Mouse (Mus musculus) thymus, postnatal 10 days (tissue): ENCODE data around the gene Galnt7.

Source experiments
- DNase-seq, 2 experiments: peaks; one replicate each; pipeline ENCODE4 v3.0.0; 2021; ENCODE audit warnings: low spot score in 2 of 2

The Galnt7 gene

GRCm38 (mm10) chr8:57585128-57585442 lies 67.7 kb downstream of the Galnt7 start:
- no peak for DNase-seq

GRCm38 (mm10) chr8:57584416-57585127 lies 68.3 kb downstream of the Galnt7 start:
- no peak for DNase-seq

GRCm38 (mm10) chr8:57579845-57580244 lies 73.0 kb downstream of the Galnt7 start:
- DNase-seq: peak; percentile 83 to 91

- DNase-seq: no peak
Observed at GRCm38 (mm10) chr8:57577301-57577700, 75.5 kb downstream of the Galnt7 start.

GRCm38 (mm10) chr8:57576238-57576637 lies 76.6 kb downstream of the Galnt7 start:
- DNase-seq: peak in 1 of 2 experiments; percentile 45

GRCm38 (mm10) chr8:57575336-57575735 lies 77.5 kb downstream of the Galnt7 start:
- DNase-seq: peak; percentile 58 to 63

- DNase-seq: peak; percentile 67 to 88
Observed at GRCm38 (mm10) chr8:57574398-57574797, 78.4 kb downstream of the Galnt7 start.

GRCm38 (mm10) chr8:57573844-57574243 lies 79.0 kb downstream of the Galnt7 start:
- no peak for DNase-seq

GRCm38 (mm10) chr8:57569886-57570285 lies 82.9 kb downstream of the Galnt7 start:
- DNase-seq: no peak

GRCm38 (mm10) chr8:57569400-57569795 lies 83.4 kb downstream of the Galnt7 start:
- DNase-seq: no peak

- no peak for DNase-seq
Observed at GRCm38 (mm10) chr8:57568633-57569399, 84.0 kb downstream of the Galnt7 start.

- no peak for DNase-seq
Observed at GRCm38 (mm10) chr8:57567998-57568397, 84.8 kb downstream of the Galnt7 start.

- DNase-seq: no peak
Observed at GRCm38 (mm10) chr8:57565039-57565438, 87.8 kb downstream of the Galnt7 start.

GRCm38 (mm10) chr8:57563726-57564125 lies 89.1 kb downstream of the Galnt7 start:
- no peak for DNase-seq

- DNase-seq: no peak
Observed at GRCm38 (mm10) chr8:57562741-57563140, 90.1 kb downstream of the Galnt7 start.

GRCm38 (mm10) chr8:57560926-57561325 lies 91.9 kb downstream of the Galnt7 start:
- DNase-seq: no peak

- DNase-seq: no peak
Observed at GRCm38 (mm10) chr8:57552102-57553032, 100.5 kb downstream of the Galnt7 start.

- no peak for DNase-seq
Observed at GRCm38 (mm10) chr8:57547581-57547980, 105.3 kb downstream of the Galnt7 start.

- DNase-seq: no peak
Observed at GRCm38 (mm10) chr8:57546834-57547233, 106.0 kb downstream of the Galnt7 start.

- no peak for DNase-seq
Observed at GRCm38 (mm10) chr8:57546401-57546800, 106.4 kb downstream of the Galnt7 start.

- DNase-seq: no peak
Observed at GRCm38 (mm10) chr8:57541405-57541804, 111.4 kb downstream of the Galnt7 start.

- DNase-seq: no peak
Observed at GRCm38 (mm10) chr8:57540951-57541350, 111.9 kb downstream of the Galnt7 start.
